ENCODE assay signal across 8 mouse cellular contexts in genomic region chr5:134098341-134098902, GRCm38 (mm10). TPM values are rescaled to one million over a fixed set of nuclear protein-coding genes. Genes with fewer than 3 reads are reported as not detected.
DNase-seq lines count a peak whose midpoint lies in the region; ATAC-seq lines count a peak whose summit lies in the region.

No protein-coding gene starts in this region.

- H3K9me3 ChIP-seq in lung, embryonic 16.5 days (ENCODE audit: control insufficient read depth, low read length), result no peaks in the 10 kb centered on the region
- no peaks in the 10 kb centered on the region for H3K9me3 ChIP-seq in hindbrain, embryonic 12.5 days (replicated peaks)
- no peaks in the 10 kb centered on the region for H3K9me3 ChIP-seq in limb, embryonic 13.5 days
- no peaks in the 10 kb centered on the region for H3K9me3 ChIP-seq in stomach, embryonic 16.5 days (replicated peaks; ENCODE audit: control insufficient read depth, low read length)

- peak overlapping the region; percentile 99 for H3K4me2 ChIP-seq in lung, embryonic 16.5 days (ENCODE audit: low read depth, low read length)
- H3K4me2 ChIP-seq in hindbrain, embryonic 12.5 days (replicated peaks), result peak overlapping the region; percentile 87
- peak overlapping the region; percentile 92 for H3K4me2 ChIP-seq in limb, embryonic 13.5 days (replicated peaks)
- peak overlapping the region; percentile 96 for H3K4me2 ChIP-seq in stomach, embryonic 16.5 days (ENCODE audit: low read depth, low read length)

- H3K9ac ChIP-seq in lung, embryonic 16.5 days (ENCODE audit: low read length), result peak overlapping the region; percentile 85
- peak overlapping the region; percentile 88 for H3K9ac ChIP-seq in hindbrain, embryonic 12.5 days
- peak overlapping the region; percentile 79 for H3K9ac ChIP-seq in limb, embryonic 13.5 days
- peak overlapping the region; percentile 86 for H3K9ac ChIP-seq in stomach, embryonic 16.5 days (ENCODE audit: low read length)

- no peaks in the 10 kb centered on the region for H3K36me3 ChIP-seq in lung, embryonic 16.5 days (ENCODE audit: control insufficient read depth, insufficient read depth, low read length)
- H3K36me3 ChIP-seq in hindbrain, embryonic 12.5 days, result 0 out of 2 replicates have a peak, but pooled peaks cover 4% of the 10 kb centered on the region
- H3K36me3 ChIP-seq in limb, embryonic 13.5 days, result no peaks in the 10 kb centered on the region
- H3K36me3 ChIP-seq in stomach, embryonic 16.5 days (ENCODE audit: control insufficient read depth, insufficient read depth, low read length), result no peaks in the 10 kb centered on the region

- DNase-seq in lung, postnatal 10 days, result no peak
- no peak for DNase-seq in cerebellum, adult 11 months
- DNase-seq in left cerebral cortex, postnatal 10 days (ENCODE audit: extremely low spot score in 1 of 2, low spot score in 2 of 2), result no peak
- no peak for DNase-seq in left cerebral cortex, adult 18-20 months (ENCODE audit: low spot score in 2 of 2)

- H3K4me3 ChIP-seq in lung, embryonic 16.5 days (ENCODE audit: low read length), result peak overlapping the region; percentile 81
- peak overlapping the region; percentile 81 for H3K4me3 ChIP-seq in hindbrain, embryonic 12.5 days
- peak overlapping the region; percentile 77 for H3K4me3 ChIP-seq in limb, embryonic 13.5 days
- H3K4me3 ChIP-seq in stomach, embryonic 16.5 days (replicated peaks; ENCODE audit: low read length), result peak overlapping the region; percentile 75

- no peaks in the 10 kb centered on the region for H3K27me3 ChIP-seq in lung, embryonic 16.5 days (ENCODE audit: control insufficient read depth, insufficient read depth, low read depth, low read length)
- H3K27me3 ChIP-seq in hindbrain, embryonic 12.5 days, result no peaks in the 10 kb centered on the region
- H3K27me3 ChIP-seq in limb, embryonic 13.5 days, result no peaks in the 10 kb centered on the region
- H3K27me3 ChIP-seq in stomach, embryonic 16.5 days (ENCODE audit: control insufficient read depth, insufficient read depth, low read length), result no peaks in the 10 kb centered on the region

- H3K4me1 ChIP-seq in lung, embryonic 16.5 days (replicated peaks; ENCODE audit: control insufficient read depth, insufficient read depth, low read length), result peaks cover 17% of the 10 kb centered on the region
- H3K4me1 ChIP-seq in hindbrain, embryonic 12.5 days, result peaks cover 34% of the 10 kb centered on the region
- H3K4me1 ChIP-seq in limb, embryonic 13.5 days, result peaks cover 36% of the 10 kb centered on the region
- H3K4me1 ChIP-seq in stomach, embryonic 16.5 days (ENCODE audit: control insufficient read depth, insufficient read depth, low read length), result peaks cover 17% of the 10 kb centered on the region

- no peak for ATAC-seq in lung, embryonic 16.5 days (ENCODE audit: low read depth)
- ATAC-seq in hindbrain, embryonic 12.5 days (ENCODE audit: low FRiP score), result peak; percentile 1; the same call in 1 of the 2 replicates
- ATAC-seq in limb, embryonic 13.5 days (ENCODE audit: low FRiP score, low read depth), result 0 out of 2 replicates have a peak, but pooled peaks have one; percentile 5
- no peak for ATAC-seq in stomach, embryonic 16.5 days (ENCODE audit: insufficient read depth, low FRiP score)

- intact Hi-C loops in left cerebral cortex, postnatal 10 days (cut with DNase I), result no loop called here

- no peak overlapping the region for H3K27ac ChIP-seq in lung, embryonic 16.5 days (ENCODE audit: low read length)
- no peak overlapping the region for H3K27ac ChIP-seq in hindbrain, embryonic 12.5 days
- no peak overlapping the region for H3K27ac ChIP-seq in limb, embryonic 13.5 days
- no peak overlapping the region for H3K27ac ChIP-seq in stomach, embryonic 16.5 days (ENCODE audit: low read length)

- 45% methylated on average over 13 of the region's 13 CpGs for WGBS in lung, embryonic 16.5 days
- WGBS in hindbrain, embryonic 12.5 days, result 41% methylated on average over 13 of the region's 13 CpGs
- WGBS in limb, embryonic 13.5 days, result 48% methylated on average over 13 of the region's 13 CpGs
- 42% methylated on average over 13 of the region's 13 CpGs for WGBS in stomach, embryonic 16.5 days

RNA-seq across cellular contexts. Expression of gene Castor2, which starts 1.1 kb away (rescaled TPM):
- polyA plus RNA-seq in lung, embryonic 16.5 days (2015; fragmentation: Nextera tagmentation; extraction: Ambion mirVana), result 3.6 and 4.3 TPM in 2 replicates
- 22.4 and 24.1 TPM in 2 replicates for polyA plus RNA-seq in hindbrain, embryonic 12.5 days (2016; fragmentation: Nextera tagmentation; extraction: Ambion mirVana)
- polyA plus RNA-seq in limb, embryonic 13.5 days (2015; fragmentation: Nextera tagmentation; extraction: Ambion mirVana), result 10.4 and 10.5 TPM in 2 replicates
- polyA plus RNA-seq in stomach, embryonic 16.5 days (2015; fragmentation: Nextera tagmentation; extraction: Ambion mirVana), result 3.8 and 4.4 TPM in 2 replicates
- total RNA-seq in left cerebral cortex, postnatal 10 days (2021), result 10 to 100 TPM; 54.9 to 57.6 TPM
- 10 to 100 TPM; 71.2 to 88.0 TPM for total RNA-seq in left cerebral cortex, adult 18-20 months (2021)

Comparison
In these comparisons a context has a peak if more than half of its experiments do, and no peak if none do; other contexts are left out.
1. ATAC-seq: peak in hindbrain, embryonic 12.5 days (single experiment) and limb, embryonic 13.5 days (single experiment); none in lung, embryonic 16.5 days (single experiment) and stomach, embryonic 16.5 days (single experiment).
2. Peak in every context shown above with its lines, with median percentiles within 50 percentile points of each other: H3K4me2 ChIP-seq, H3K4me3 ChIP-seq and H3K9ac ChIP-seq.